Mouse (Mus musculus) heart, embryonic 10.5 days (tissue): ENCODE measurements around the gene Gm20696. TPM values are rescaled to one million over a fixed set of nuclear protein-coding genes. Genes with fewer than 3 reads are reported as not detected.

ENCODE experiments used
- DNase-seq: peaks from one replicate; pipeline ENCODE4 v3.0.0-alpha.2; 2017; ENCODE audit warnings: low spot score
- H3K27ac ChIP-seq: fragments of 300-500 bp; sonication (generic); 2 replicates; pipeline ENCODE4 v1.5.1; 2016; ENCODE audit warnings: mild to moderate bottlenecking
- H3K27me3 ChIP-seq: fragments of 300-500 bp; sonication (generic); 2 replicates; pipeline ENCODE4 v1.6.1; 2016; ENCODE audit warnings: mild to moderate bottlenecking; ENCODE audit not compliant: poor library complexity, insufficient read depth, severe bottlenecking
- H3K36me3 ChIP-seq: fragments of 300-500 bp; sonication (generic); 2 replicates; pipeline ENCODE4 v1.6.1; 2016; ENCODE audit warnings: mild to moderate bottlenecking, moderate library complexity
- H3K4me1 ChIP-seq: fragments of 300-500 bp; sonication (generic); 2 replicates; pipeline ENCODE4 v1.6.1; 2016; ENCODE audit warnings: mild to moderate bottlenecking
- H3K4me3 ChIP-seq: fragments of 300-500 bp; sonication (generic); 2 replicates; pipeline ENCODE4 v1.5.1; 2016; ENCODE audit warnings: mild to moderate bottlenecking, moderate library complexity
- H3K9me3 ChIP-seq: fragments of 300-500 bp; sonication (generic); 2 replicates; pipeline ENCODE4 v1.6.1; 2016; ENCODE audit warnings: mild to moderate bottlenecking, moderate library complexity
- WGBS: fragments of 180-500 bp; shearing (Covaris S2); methylation state at CpG from one replicate; pipeline ENCODE4 v1.1.7; 2016; 5-methylcytosine and 5-hydroxymethylcytosine counted together
- polyA plus RNA-seq: library from polyadenylated mRNA; unstranded; fragments of >200 nt; fragmentation: Nextera tagmentation; extraction: Ambion mirVana; gene quantifications from 2 replicates; pipeline ENCODE4 v1.2.1, GENCODE M21; 2016

Gene Gm20696
- polyA plus RNA-seq, 1 experiment from 2014 or later: 3.4 TPM

DNA sequence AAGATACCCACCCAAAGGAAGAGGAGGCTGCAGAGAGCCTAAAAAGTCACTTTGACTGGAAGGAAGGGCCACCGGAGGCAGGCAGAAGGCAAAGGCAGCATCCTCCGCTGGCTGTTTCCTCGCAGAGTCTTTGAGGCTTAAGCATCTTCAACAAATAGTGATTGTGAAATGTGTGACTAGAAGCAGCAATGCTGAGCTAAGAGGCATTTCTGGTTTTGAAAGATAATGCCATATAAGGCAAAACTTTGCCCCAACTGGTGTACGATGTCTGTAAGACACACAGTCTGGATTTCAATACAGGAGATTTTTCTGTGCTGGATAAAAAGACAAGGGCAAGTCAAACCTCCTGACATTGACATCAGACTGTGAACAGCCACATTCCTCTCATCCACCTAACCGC, 195.7 kb downstream of the Gm20696 start:
- 72% methylated on average over 5 of the region's 5 CpGs for WGBS
- H3K36me3 ChIP-seq: no peaks in the 10 kb centered on the region
- peaks cover 28% of the 10 kb centered on the region for H3K4me1 ChIP-seq
- H3K27me3 ChIP-seq: no peaks in the 10 kb centered on the region
- H3K27ac ChIP-seq: no peak overlapping the region
- no peaks in the 10 kb centered on the region for H3K9me3 ChIP-seq
- no peak for DNase-seq
- H3K4me3 ChIP-seq: no peak overlapping the region

DNA sequence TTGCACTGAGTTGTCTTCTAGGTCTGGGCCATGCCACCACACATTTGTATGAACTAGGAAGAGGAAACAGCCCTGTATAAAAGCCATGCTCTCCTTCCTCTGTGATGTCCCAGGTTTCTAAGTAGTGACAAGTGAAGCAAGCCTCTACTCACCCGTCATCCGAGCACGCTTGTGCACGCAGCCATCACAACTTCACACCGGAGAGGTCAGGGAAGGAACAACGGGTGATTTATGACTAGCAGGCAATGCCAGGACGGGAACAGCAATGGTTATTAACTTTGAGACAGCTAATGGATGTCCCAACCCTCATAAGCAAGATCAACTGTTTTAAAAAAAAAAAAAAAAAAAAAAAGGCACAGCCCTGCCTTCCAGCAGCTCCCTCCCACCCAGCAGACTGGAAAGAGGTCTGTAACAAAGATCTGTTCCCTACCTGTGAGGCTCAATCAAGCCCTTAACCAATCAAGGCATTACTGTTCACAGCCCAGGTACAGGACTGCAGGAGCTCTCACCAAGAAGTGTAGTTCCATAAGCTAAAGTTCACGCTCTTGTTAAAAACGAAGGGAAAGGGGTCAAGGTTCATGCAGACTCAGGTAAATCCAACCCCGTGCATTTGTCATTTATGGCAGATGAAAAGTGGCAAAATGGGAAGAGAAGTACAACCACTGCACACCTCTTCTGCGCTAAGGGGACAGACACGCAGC, 197.3 kb downstream of the Gm20696 start:
- Histone ChIP-seq H3K9me3 (no peaks in the 10 kb centered on the region), H3K27ac (no peak overlapping the region), H3K4me1 (peaks cover 36% of the 10 kb centered on the region), H3K27me3 (no peaks in the 10 kb centered on the region), H3K4me3 (no peak overlapping the region), H3K36me3 (no peaks in the 10 kb centered on the region)
- WGBS: 81% methylated on average over 12 of the region's 12 CpGs
- no peak for DNase-seq

DNA sequence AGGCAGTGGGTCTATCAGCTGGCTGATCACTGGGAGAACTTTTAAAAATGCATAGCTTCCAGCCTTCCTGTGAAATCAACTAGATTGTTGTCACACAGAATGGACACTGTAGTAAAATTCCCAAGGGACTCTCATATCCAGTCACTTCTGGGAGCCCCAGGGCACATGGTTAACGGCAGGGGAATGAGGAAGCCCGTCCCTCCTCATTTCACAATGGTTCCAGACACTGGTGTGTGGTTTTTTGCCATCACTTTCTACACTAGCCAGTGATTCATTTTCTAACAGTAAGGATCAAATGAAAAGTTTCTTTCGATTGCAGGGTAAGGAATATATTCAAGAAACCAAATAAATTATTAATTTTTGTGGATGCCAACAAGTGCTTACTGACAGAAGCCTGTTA, 198.8 kb downstream of the Gm20696 start:
- H3K4me1 ChIP-seq: peaks cover 40% of the 10 kb centered on the region
- no peak for DNase-seq
- H3K4me3 ChIP-seq: no peak overlapping the region
- WGBS: 58% methylated on average over 3 of the region's 3 CpGs
- H3K36me3 ChIP-seq: no peaks in the 10 kb centered on the region
- H3K27ac ChIP-seq: no peak overlapping the region
- H3K9me3 ChIP-seq: no peaks in the 10 kb centered on the region
- no peaks in the 10 kb centered on the region for H3K27me3 ChIP-seq

DNA sequence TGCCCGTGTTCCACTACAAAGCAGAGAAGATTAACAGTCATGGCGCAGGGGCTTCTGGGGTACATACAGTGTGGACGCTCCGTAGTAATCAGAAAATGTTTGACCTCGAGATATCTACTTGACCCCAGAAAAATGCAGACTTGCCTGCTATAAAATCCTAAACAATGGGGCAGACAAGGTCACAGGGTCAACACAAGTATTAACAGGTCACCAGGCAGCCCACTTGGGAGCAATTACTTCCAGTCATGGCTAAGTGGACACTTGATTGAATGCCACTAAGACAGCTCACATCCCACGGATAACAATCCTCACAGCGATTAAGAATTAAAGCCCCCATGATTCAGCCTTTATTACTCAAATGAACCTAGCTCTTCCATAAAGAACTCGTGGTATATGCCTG, 199.5 kb downstream of the Gm20696 start:
- H3K36me3 ChIP-seq: no peaks in the 10 kb centered on the region
- peaks cover 44% of the 10 kb centered on the region for H3K4me1 ChIP-seq
- H3K27me3 ChIP-seq: no peaks in the 10 kb centered on the region
- no peak overlapping the region for H3K27ac ChIP-seq
- 28% methylated on average over 8 of the region's 8 CpGs for WGBS
- no peaks in the 10 kb centered on the region for H3K9me3 ChIP-seq
- no peak overlapping the region for H3K4me3 ChIP-seq
- no peak for DNase-seq

DNA sequence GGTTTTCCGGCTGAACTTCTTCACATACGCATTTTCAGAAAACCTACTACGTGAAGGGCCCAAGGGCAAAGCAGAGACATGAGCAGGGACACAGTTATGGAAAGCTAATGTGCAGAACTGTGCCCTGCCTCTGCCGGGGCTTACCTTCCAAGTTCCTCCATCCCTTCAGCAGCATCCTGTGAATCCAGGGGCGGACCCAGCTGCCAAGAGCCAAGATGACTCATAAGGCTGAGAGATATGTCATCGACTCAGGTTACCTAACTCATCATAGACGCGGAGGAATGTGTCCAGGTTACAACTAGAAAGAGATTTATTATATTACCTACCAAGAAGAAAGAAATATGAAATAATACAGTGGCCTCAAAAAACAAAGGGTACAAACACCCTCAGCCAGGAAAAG, 200.2 kb downstream of the Gm20696 start:
- H3K4me3 ChIP-seq: no peak overlapping the region
- no peak for DNase-seq
- H3K36me3 ChIP-seq: no peaks in the 10 kb centered on the region
- H3K27me3 ChIP-seq: no peaks in the 10 kb centered on the region
- no peak overlapping the region for H3K27ac ChIP-seq
- WGBS: 69% methylated on average over 8 of the region's 8 CpGs
- no peaks in the 10 kb centered on the region for H3K9me3 ChIP-seq
- H3K4me1 ChIP-seq: peaks cover 44% of the 10 kb centered on the region

GRCm38 (mm10) chr6:99464449-99464848, 202.1 kb downstream of the Gm20696 start:
- Histone ChIP-seq H3K36me3 (no peaks in the 10 kb centered on the region), H3K27me3 (no peaks in the 10 kb centered on the region), H3K4me1 (peaks cover 34% of the 10 kb centered on the region), H3K27ac (no peak overlapping the region), H3K4me3 (no peak overlapping the region), H3K9me3 (no peaks in the 10 kb centered on the region)
- DNase-seq: no peak
- 91% methylated on average over 4 of the region's 4 CpGs for WGBS

- no peak overlapping the region for H3K4me3 ChIP-seq
- 91% methylated on average over 7 of the region's 7 CpGs for WGBS
- no peak for DNase-seq
- no peak overlapping the region for H3K27ac ChIP-seq
- H3K4me1 ChIP-seq: peaks cover 34% of the 10 kb centered on the region
- H3K36me3 ChIP-seq: no peaks in the 10 kb centered on the region
- no peaks in the 10 kb centered on the region for H3K9me3 ChIP-seq
- no peaks in the 10 kb centered on the region for H3K27me3 ChIP-seq
These were observed 202.7 kb downstream of the Gm20696 start for GRCm38 (mm10) chr6:99463906-99464305.

DNA sequence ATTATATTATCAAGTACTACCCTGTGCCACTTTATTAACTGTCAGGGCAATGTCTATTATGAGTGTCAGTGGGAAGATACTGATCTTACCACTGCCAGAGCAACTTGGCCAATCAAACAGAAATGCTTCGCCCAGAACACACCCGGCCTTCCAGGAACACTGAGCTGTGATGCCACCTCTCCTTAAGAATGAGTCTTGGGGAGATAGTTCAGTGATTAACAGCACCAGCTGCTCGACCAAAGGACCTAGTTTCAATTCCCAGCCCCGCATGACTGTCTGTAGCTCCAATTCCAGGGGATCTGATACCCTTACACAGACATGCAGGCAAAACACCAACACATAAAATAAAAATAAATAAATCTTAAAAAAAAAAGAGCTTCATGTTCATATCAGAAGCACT, 207.8 kb downstream of the Gm20696 start:
- H3K4me1 ChIP-seq: peaks cover 8% of the 10 kb centered on the region; the same call in 1 of the 2 replicates
- no peak overlapping the region for H3K4me3 ChIP-seq
- H3K27ac ChIP-seq: no peak overlapping the region
- no peak for DNase-seq
- H3K27me3 ChIP-seq: no peaks in the 10 kb centered on the region
- no peaks in the 10 kb centered on the region for H3K36me3 ChIP-seq
- H3K9me3 ChIP-seq: no peaks in the 10 kb centered on the region
- 85% methylated on average over 4 of the region's 4 CpGs for WGBS

GRCm38 (mm10) chr6:99453763-99454520, 212.7 kb downstream of the Gm20696 start:
- H3K36me3 ChIP-seq: no peaks in the 10 kb centered on the region
- H3K4me1 ChIP-seq: peaks cover 35% of the 10 kb centered on the region
- 91% methylated on average over 7 of the region's 7 CpGs for WGBS
- H3K9me3 ChIP-seq: no peaks in the 10 kb centered on the region
- no peak overlapping the region; the same call in 1 of the 2 replicates for H3K27ac ChIP-seq
- H3K27me3 ChIP-seq: no peaks in the 10 kb centered on the region
- no peak for DNase-seq
- H3K4me3 ChIP-seq: no peak overlapping the region

- Histone ChIP-seq H3K36me3 (peaks cover 3% of the 10 kb centered on the region; the same call in 1 of the 2 replicates), H3K27me3 (no peaks in the 10 kb centered on the region), H3K27ac (0 out of 2 replicates have a peak overlapping the region, but pooled peaks have one; percentile 37), H3K9me3 (no peaks in the 10 kb centered on the region), H3K4me1 (peaks cover 37% of the 10 kb centered on the region), H3K4me3 (no peak overlapping the region)
- DNase-seq: no peak
- 53% methylated on average over 2 of the region's 2 CpGs for WGBS
These were observed 213.9 kb downstream of the Gm20696 start for GRCm38 (mm10) chr6:99452638-99453185.

GRCm38 (mm10) chr6:99451479-99451878, 215.1 kb downstream of the Gm20696 start:
- no peaks in the 10 kb centered on the region for H3K27me3 ChIP-seq
- H3K27ac ChIP-seq: peak overlapping the region; percentile 65
- H3K4me3 ChIP-seq: no peak overlapping the region
- H3K36me3 ChIP-seq: peaks cover 3% of the 10 kb centered on the region; the same call in 1 of the 2 replicates
- peaks cover 38% of the 10 kb centered on the region for H3K4me1 ChIP-seq
- no peak for DNase-seq
- WGBS: 26% methylated on average over 11 of the region's 11 CpGs
- no peaks in the 10 kb centered on the region for H3K9me3 ChIP-seq

GRCm38 (mm10) chr6:99447447-99447846, 219.2 kb downstream of the Gm20696 start:
- Histone ChIP-seq H3K36me3 (peaks cover 3% of the 10 kb centered on the region; the same call in 1 of the 2 replicates), H3K27me3 (no peaks in the 10 kb centered on the region), H3K27ac (no peak overlapping the region), H3K9me3 (no peaks in the 10 kb centered on the region), H3K4me1 (peaks cover 33% of the 10 kb centered on the region), H3K4me3 (no peak overlapping the region)
- no peak for DNase-seq
- whole genome bisulfite sequencing: 74% methylated on average over 4 of the region's 4 CpGs

GRCm38 (mm10) chr6:99446801-99447415, 219.7 kb downstream of the Gm20696 start:
- DNase-seq: no peak
- no peak overlapping the region for H3K4me3 ChIP-seq
- H3K9me3 ChIP-seq: no peaks in the 10 kb centered on the region
- H3K27me3 ChIP-seq: no peaks in the 10 kb centered on the region
- peaks cover 3% of the 10 kb centered on the region; the same call in 1 of the 2 replicates for H3K36me3 ChIP-seq
- WGBS: 79% methylated on average over 12 of the region's 12 CpGs
- H3K27ac ChIP-seq: no peak overlapping the region
- peaks cover 29% of the 10 kb centered on the region for H3K4me1 ChIP-seq
